ENCODE assay signal across 25 mouse cellular contexts in the genomic region with DNA sequence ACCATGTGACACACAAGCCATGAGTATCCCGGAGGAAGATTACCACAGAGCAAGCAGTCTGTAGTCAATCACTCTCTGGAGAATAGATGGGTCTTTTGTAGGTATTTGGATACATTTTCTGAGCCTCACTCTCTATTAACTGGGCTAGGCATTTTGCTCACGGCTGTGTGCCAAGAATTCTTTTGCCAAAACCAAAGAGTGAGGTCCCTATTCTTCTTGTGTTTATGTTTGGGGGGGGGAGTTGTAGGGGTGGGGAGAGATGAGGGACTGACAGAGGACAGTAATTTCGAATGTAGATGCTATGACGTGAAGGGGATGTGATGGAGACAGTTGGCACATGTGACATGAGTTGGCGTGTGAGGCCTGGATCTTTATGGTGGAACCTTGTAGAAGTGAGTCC. TPM values are rescaled to one million over a fixed set of nuclear protein-coding genes. Genes with fewer than 3 reads are reported as not detected.
A peak's percentile ranks its signal among the peaks of the same experiment; 100 is the strongest.
DNase-seq lines count a peak whose midpoint lies in the region; ATAC-seq and TF ChIP-seq lines count a peak whose summit lies in the region.
"Had no signal": no experiment of that assay in that cellular context is flagged by ENCODE, and none has a peak within 500 bp of the region (broad histone marks: within the 10 kb centered on the region; RNA-seq: fewer than 3 reads in every experiment).

No protein-coding gene starts in this region.

- no peak overlapping the region for H3K4me3 ChIP-seq in hindbrain, embryonic 16.5 days (ENCODE audit: low read length)
- no peak overlapping the region for H3K4me3 ChIP-seq in hindbrain, embryonic 12.5 days
- no peak overlapping the region for H3K4me3 ChIP-seq in neural tube, embryonic 12.5 days
- H3K4me3 ChIP-seq in limb, embryonic 11.5 days (ENCODE audit: low read depth, low read length) = no peak overlapping the region
- no peak overlapping the region for H3K4me3 ChIP-seq in midbrain, postnatal 0 days (ENCODE audit: low read depth, low read length)
- H3K4me3 ChIP-seq: embryonic facial prominence, embryonic 12.5 days; erythroblast, embryonic 14.5 days; heart, embryonic 13.5 days; midbrain, embryonic 13.5 days had no signal

- no peak overlapping the region for H3K9ac ChIP-seq in hindbrain, embryonic 16.5 days (ENCODE audit: low read depth, low read length)
- no peak overlapping the region for H3K9ac ChIP-seq in hindbrain, embryonic 12.5 days
- H3K9ac ChIP-seq in neural tube, embryonic 12.5 days = 0 out of 2 replicates have a peak overlapping the region, but pooled peaks have one; percentile 21
- H3K9ac ChIP-seq in limb, embryonic 11.5 days (ENCODE audit: low read length) = no peak overlapping the region
- no peak overlapping the region for H3K9ac ChIP-seq in midbrain, postnatal 0 days (replicated peaks; ENCODE audit: low read length, poor library complexity, severe bottlenecking)
- H3K9ac ChIP-seq: embryonic facial prominence, embryonic 12.5 days; heart, embryonic 13.5 days; midbrain, embryonic 13.5 days had no signal

- no peak for TF ChIP-seq CTCF in midbrain, postnatal 0 days (IDR thresholded peaks at IDR 0.05)

- H3K27me3 ChIP-seq in hindbrain, embryonic 16.5 days (replicated peaks; ENCODE audit: control insufficient read depth, insufficient read depth, low read length) = no peaks in the 10 kb centered on the region
- H3K27me3 ChIP-seq in hindbrain, embryonic 12.5 days = no peaks in the 10 kb centered on the region
- H3K27me3 ChIP-seq in neural tube, embryonic 12.5 days (replicated peaks) = no peaks in the 10 kb centered on the region
- no peaks in the 10 kb centered on the region for H3K27me3 ChIP-seq in limb, embryonic 11.5 days (ENCODE audit: control insufficient read depth, insufficient read depth, low read length)
- H3K27me3 ChIP-seq in midbrain, postnatal 0 days (ENCODE audit: insufficient read depth, low read length) = no peaks in the 10 kb centered on the region
- H3K27me3 ChIP-seq: embryonic facial prominence, embryonic 12.5 days; midbrain, embryonic 13.5 days had no signal

- 56% methylated on average over 5 of the region's 5 CpGs for WGBS in hindbrain, embryonic 16.5 days
- WGBS in hindbrain, embryonic 12.5 days = 86% methylated on average over 5 of the region's 5 CpGs
- WGBS in neural tube, embryonic 12.5 days = 72% methylated on average over 5 of the region's 5 CpGs
- 58% methylated on average over 5 of the region's 5 CpGs for WGBS in limb, embryonic 11.5 days
- 73% methylated on average over 5 of the region's 5 CpGs for WGBS in midbrain, postnatal 0 days

- H3K27ac ChIP-seq in hindbrain, embryonic 16.5 days (ENCODE audit: low read depth, low read length) = 0 out of 2 replicates have a peak overlapping the region, but pooled peaks have one; percentile 40
- H3K27ac ChIP-seq in hindbrain, embryonic 12.5 days = no peak overlapping the region
- H3K27ac ChIP-seq in neural tube, embryonic 12.5 days = 0 out of 2 replicates have a peak overlapping the region, but pooled peaks have one; percentile 32
- H3K27ac ChIP-seq in limb, embryonic 11.5 days (replicated peaks; ENCODE audit: low read depth, low read length) = no peak overlapping the region
- H3K27ac ChIP-seq in midbrain, postnatal 0 days (ENCODE audit: low read depth, low read length) = no peak overlapping the region
- H3K27ac ChIP-seq: embryonic facial prominence, embryonic 12.5 days; heart, embryonic 13.5 days; kidney, postnatal 0 days; midbrain, embryonic 13.5 days; stomach, postnatal 0 days had no signal

- no peak overlapping the region for H3K4me2 ChIP-seq in hindbrain, embryonic 16.5 days (ENCODE audit: low read length)
- H3K4me2 ChIP-seq in hindbrain, embryonic 12.5 days (replicated peaks) = no peak overlapping the region; the same call in 1 of the 2 replicates
- peak overlapping the region; percentile 41; the same call in 1 of the 2 replicates for H3K4me2 ChIP-seq in neural tube, embryonic 12.5 days (replicated peaks)
- H3K4me2 ChIP-seq in limb, embryonic 11.5 days (ENCODE audit: low read depth, severe bottlenecking) = peak overlapping the region; percentile 8; the same call in 1 of the 2 replicates
- H3K4me2 ChIP-seq in midbrain, postnatal 0 days (ENCODE audit: low read depth, low read length, poor library complexity, severe bottlenecking) = no peak overlapping the region
- H3K4me2 ChIP-seq: liver, embryonic 11.5 days; midbrain, embryonic 13.5 days had no signal

- no peaks in the 10 kb centered on the region for H3K9me3 ChIP-seq in hindbrain, embryonic 16.5 days (ENCODE audit: control insufficient read depth, low read length)
- no peaks in the 10 kb centered on the region; the same call in 1 of the 2 replicates for H3K9me3 ChIP-seq in hindbrain, embryonic 12.5 days (replicated peaks)
- peaks cover 5% of the 10 kb centered on the region for H3K9me3 ChIP-seq in neural tube, embryonic 12.5 days
- no peaks in the 10 kb centered on the region for H3K9me3 ChIP-seq in limb, embryonic 11.5 days (ENCODE audit: control insufficient read depth, low read length)
- no peaks in the 10 kb centered on the region for H3K9me3 ChIP-seq in midbrain, postnatal 0 days (ENCODE audit: low read length)
- H3K9me3 ChIP-seq: embryonic facial prominence, embryonic 12.5 days; midbrain, embryonic 13.5 days had no signal

- H3K36me3 ChIP-seq in hindbrain, embryonic 16.5 days (ENCODE audit: control insufficient read depth, insufficient read depth, low read length) = no peaks in the 10 kb centered on the region
- H3K36me3 ChIP-seq in hindbrain, embryonic 12.5 days = no peaks in the 10 kb centered on the region
- H3K36me3 ChIP-seq in neural tube, embryonic 12.5 days = no peaks in the 10 kb centered on the region
- no peaks in the 10 kb centered on the region for H3K36me3 ChIP-seq in limb, embryonic 11.5 days (ENCODE audit: control insufficient read depth, insufficient read depth, low read length)
- no peaks in the 10 kb centered on the region for H3K36me3 ChIP-seq in midbrain, postnatal 0 days (ENCODE audit: insufficient read depth, low read length)
- H3K36me3 ChIP-seq: embryonic facial prominence, embryonic 12.5 days; heart, embryonic 13.5 days; midbrain, embryonic 13.5 days had no signal

- peaks cover 16% of the 10 kb centered on the region for H3K4me1 ChIP-seq in hindbrain, embryonic 16.5 days (ENCODE audit: control insufficient read depth, insufficient read depth, low read depth, low read length)
- peaks cover 16% of the 10 kb centered on the region for H3K4me1 ChIP-seq in hindbrain, embryonic 12.5 days
- peaks cover 22% of the 10 kb centered on the region for H3K4me1 ChIP-seq in neural tube, embryonic 12.5 days
- peaks cover 13% of the 10 kb centered on the region for H3K4me1 ChIP-seq in limb, embryonic 11.5 days (ENCODE audit: control insufficient read depth, insufficient read depth, low read length)
- peaks cover 7% of the 10 kb centered on the region; the same call in 1 of the 2 replicates for H3K4me1 ChIP-seq in midbrain, postnatal 0 days (ENCODE audit: insufficient read depth, low read length)
- H3K4me1 ChIP-seq: heart, embryonic 13.5 days had no signal

- ATAC-seq in hindbrain, embryonic 16.5 days = no peak
- ATAC-seq in hindbrain, embryonic 12.5 days (ENCODE audit: low FRiP score) = no peak
- ATAC-seq in neural tube, embryonic 12.5 days (ENCODE audit: low FRiP score, low read depth) = no peak
- no peak for ATAC-seq in limb, embryonic 11.5 days (ENCODE audit: insufficient number of reproducible peaks, low FRiP score, low TSS enrichment, low read depth)
- ATAC-seq in midbrain, postnatal 0 days (ENCODE audit: low FRiP score) = no peak
- ATAC-seq: intestine, embryonic 16.5 days had no signal

- DNase-seq in neural tube, embryonic 10.5 days (ENCODE audit: extremely low spot score, low spot score) = no peak
- no peak for DNase-seq in limb, embryonic 11.5 days (ENCODE audit: low spot score)
- DNase-seq in right cerebral cortex, postnatal 10 days (ENCODE audit: low spot score in 2 of 2) = no peak
- no peak for DNase-seq in midbrain, postnatal 0 days (ENCODE audit: low spot score)
- DNase-seq: adrenal gland, adult 8-10 months; gastrocnemius, postnatal 14 days; heart, adult 18-20 months; lung, adult 18-20 months; right cerebral cortex, postnatal 4 days had no signal

RNA-seq across cellular contexts. Expression of gene Tspan17, which starts 47.9 kb away (rescaled TPM):
- polyA plus RNA-seq in hindbrain, embryonic 16.5 days (2015; fragmentation: Nextera tagmentation; extraction: Ambion mirVana) = 105 and 131 TPM in 2 replicates
- polyA plus RNA-seq in hindbrain, embryonic 12.5 days (2016; fragmentation: Nextera tagmentation; extraction: Ambion mirVana) = 30.0 and 35.0 TPM in 2 replicates
- polyA plus RNA-seq in neural tube, embryonic 12.5 days (2016; fragmentation: Nextera tagmentation; extraction: Ambion mirVana) = 53.3 and 59.0 TPM in 2 replicates
- 1.7 and 1.8 TPM in 2 replicates for polyA plus RNA-seq in limb, embryonic 11.5 days (2014; fragmentation: Nextera tagmentation; extraction: Ambion mirVana)
- total RNA-seq in midbrain, postnatal 0 days (2014; rRNA removed) = 43.4 and 58.1 TPM in 2 replicates
- polyA plus RNA-seq in midbrain, postnatal 0 days (2015; fragmentation: Nextera tagmentation; extraction: Ambion mirVana) = 100 and 115 TPM in 2 replicates
- polyA plus RNA-seq: erythroblast, embryonic 14.5 days had no signal

RNA-seq across cellular contexts. Expression of gene Eif4e1b, which starts 53.3 kb away (rescaled TPM):
- polyA plus RNA-seq in hindbrain, embryonic 16.5 days (2015; fragmentation: Nextera tagmentation; extraction: Ambion mirVana) = not detected in 2 replicates
- polyA plus RNA-seq in hindbrain, embryonic 12.5 days (2016; fragmentation: Nextera tagmentation; extraction: Ambion mirVana) = not detected in 2 replicates
- polyA plus RNA-seq in neural tube, embryonic 12.5 days (2016; fragmentation: Nextera tagmentation; extraction: Ambion mirVana) = not detected in 2 replicates
- not detected in 2 replicates for polyA plus RNA-seq in limb, embryonic 11.5 days (2014; fragmentation: Nextera tagmentation; extraction: Ambion mirVana)
- total RNA-seq in midbrain, postnatal 0 days (2014; rRNA removed) = not detected in 2 replicates
- polyA plus RNA-seq in midbrain, postnatal 0 days (2015; fragmentation: Nextera tagmentation; extraction: Ambion mirVana) = not detected in 2 replicates
- total RNA-seq: adrenal gland, adult 8-10 months; gastrocnemius, postnatal 14 days; heart, adult 18-20 months; heart, postnatal 25 days; left cerebral cortex, postnatal 25 days; megakaryocyte progenitor cell, adult 5-6 weeks had no signal
- polyA plus RNA-seq: C2C12; embryonic facial prominence, embryonic 12.5 days; erythroblast, embryonic 14.5 days; heart, embryonic 13.5 days; intestine, embryonic 16.5 days; kidney, postnatal 0 days; liver, embryonic 11.5 days; midbrain, embryonic 13.5 days; stomach, postnatal 0 days; thymus, postnatal 0 days had no signal

Comparison
In these comparisons a context has a peak if more than half of its experiments do, and no peak if none do; other contexts are left out.
1. H3K27ac ChIP-seq: peak in hindbrain, embryonic 16.5 days (single experiment) and neural tube, embryonic 12.5 days (single experiment); none in hindbrain, embryonic 12.5 days (single experiment), limb, embryonic 11.5 days (single experiment) and midbrain, postnatal 0 days (single experiment).
2. H3K4me2 ChIP-seq: peak in neural tube, embryonic 12.5 days (single experiment) and limb, embryonic 11.5 days (single experiment); none in hindbrain, embryonic 16.5 days (single experiment), hindbrain, embryonic 12.5 days (single experiment) and midbrain, postnatal 0 days (single experiment).
3. RNA of gene Tspan17, which starts 47.9 kb away (polyA plus RNA-seq): 105 to 131 TPM in hindbrain, embryonic 16.5 days, 100 to 115 TPM in midbrain, postnatal 0 days, 53.3 to 59.0 TPM in neural tube, embryonic 12.5 days and 30.0 to 35.0 TPM in hindbrain, embryonic 12.5 days; 1.7 to 1.8 TPM in limb, embryonic 11.5 days; every median in the first group is over 10 times any median in the second.